Mouse (Mus musculus): Measurements from ENCODE around the gene Slc35d1. TPM values are rescaled to one million over a fixed set of nuclear protein-coding genes. Genes with fewer than 3 reads are reported as not detected.

The Slc35d1 gene
- 13.1 and 17.0 TPM in 2 replicates for total RNA-seq (2021)
- long read RNA-seq, experiment 1, full-length matches to known transcripts, result 3 of 5 reads
- long read RNA-seq, experiment 1, partial matches to known transcripts, result 0 of 5 reads
- long read RNA-seq, experiment 1, other reads (novel, unspliced or antisense), result 2 of 5 reads
- long read RNA-seq, experiment 2, full-length matches to known transcripts, result 6 of 11 reads
- long read RNA-seq, experiment 2, partial matches to known transcripts, result 2 of 11 reads
- long read RNA-seq, experiment 2, other reads (novel, unspliced or antisense), result 3 of 11 reads

DNA sequence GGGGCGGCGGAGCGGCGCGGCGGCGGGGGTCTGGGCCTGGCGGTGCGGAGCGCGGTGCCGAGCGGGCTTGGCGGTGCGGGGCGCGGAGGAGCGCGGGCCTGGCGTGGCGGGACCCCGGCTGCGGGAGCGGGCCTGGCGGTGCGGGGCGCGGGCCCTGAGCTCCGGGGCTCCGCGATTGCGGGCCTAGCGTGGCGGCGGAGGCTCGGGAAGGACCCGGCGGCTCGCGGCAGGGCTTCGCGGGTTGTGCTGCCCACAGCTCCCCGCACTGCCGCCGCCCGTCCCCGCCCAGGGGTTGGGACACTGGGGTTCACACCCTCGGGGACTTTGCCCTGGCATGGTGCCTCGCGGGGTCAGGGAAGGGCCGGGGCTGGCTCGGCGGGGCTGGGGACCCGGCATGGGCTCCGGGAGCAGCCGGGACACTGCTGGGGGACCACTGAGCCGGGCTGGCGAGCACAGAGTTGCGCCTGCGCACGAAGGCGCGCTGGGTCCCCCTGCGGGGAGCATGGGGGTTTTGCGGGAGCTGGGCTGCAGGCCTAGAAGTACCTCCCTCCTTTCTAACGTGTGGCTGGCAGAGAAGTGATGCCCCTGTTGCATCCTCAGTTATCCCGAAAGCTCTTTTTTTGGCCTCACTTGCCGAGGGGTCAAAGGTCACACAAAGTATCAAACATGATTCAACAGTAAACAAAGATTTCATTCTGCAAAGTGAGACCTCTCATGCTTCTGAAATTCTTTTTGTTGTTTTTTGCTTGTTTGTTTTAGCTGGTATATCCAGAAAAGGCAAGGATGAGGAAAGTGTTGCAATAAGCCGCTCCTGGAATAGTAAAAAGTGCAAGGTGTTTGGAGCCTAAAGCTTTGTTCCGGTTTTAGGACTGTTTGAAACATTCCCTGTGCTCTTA lies at the start of gene Slc35d1:
TSS of gene Slc35d1 (minus strand) at position 240 of the 896 bp plus-strand sequence.
- peak; percentile 88 for DNase-seq

DNA sequence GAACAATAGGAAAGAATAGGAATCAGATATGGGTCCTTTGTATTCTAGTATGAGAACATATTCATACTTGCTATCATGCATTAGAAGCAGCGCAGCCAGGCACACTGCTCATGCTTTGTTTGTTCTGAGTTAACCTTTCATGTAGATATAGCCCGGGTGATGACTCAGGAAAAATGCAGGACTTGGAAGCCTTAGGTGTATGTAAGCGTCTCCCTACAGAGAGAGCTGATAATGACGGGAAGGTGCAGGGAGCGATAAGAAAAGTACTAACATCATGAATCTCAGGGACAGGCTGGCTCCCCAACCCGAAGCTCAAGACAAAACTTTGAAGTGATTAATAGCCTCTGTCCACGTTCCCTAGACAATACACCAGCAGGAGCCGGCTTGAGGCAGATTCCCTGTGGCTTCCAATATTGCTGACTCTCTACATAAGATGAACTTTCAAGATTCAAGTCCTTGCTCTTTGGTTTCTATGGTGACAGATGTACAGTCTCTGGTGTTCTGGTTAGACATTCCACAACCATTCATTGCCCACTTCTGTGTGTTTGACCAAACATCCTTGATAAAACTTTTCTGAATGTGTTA lies 48.9 kb upstream of the Slc35d1 start:
- no peak for DNase-seq

DNA sequence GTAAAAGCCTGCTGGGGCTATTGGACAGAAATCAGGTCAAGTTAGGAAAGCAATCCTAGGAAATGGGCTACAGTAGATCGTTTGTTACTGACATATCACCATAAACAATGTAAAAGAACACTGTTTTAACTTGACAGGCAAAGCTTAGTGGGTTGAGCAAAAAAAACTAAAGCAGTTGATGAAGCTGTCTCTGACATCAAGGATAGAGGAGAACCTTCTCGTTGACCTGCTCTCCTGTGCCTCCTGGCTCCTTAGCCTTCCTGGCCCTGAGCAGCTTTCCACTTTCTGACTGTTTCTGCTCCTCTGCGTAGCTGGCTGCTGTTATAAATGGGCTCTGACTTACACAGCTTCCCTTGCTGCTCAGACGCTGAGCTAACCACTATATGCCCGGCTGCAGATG lies 48.4 kb upstream of the Slc35d1 start:
- no peak for DNase-seq

GRCm38 (mm10) chr4:103258817-103259216 lies 43.9 kb upstream of the Slc35d1 start:
- no peak for DNase-seq

DNA sequence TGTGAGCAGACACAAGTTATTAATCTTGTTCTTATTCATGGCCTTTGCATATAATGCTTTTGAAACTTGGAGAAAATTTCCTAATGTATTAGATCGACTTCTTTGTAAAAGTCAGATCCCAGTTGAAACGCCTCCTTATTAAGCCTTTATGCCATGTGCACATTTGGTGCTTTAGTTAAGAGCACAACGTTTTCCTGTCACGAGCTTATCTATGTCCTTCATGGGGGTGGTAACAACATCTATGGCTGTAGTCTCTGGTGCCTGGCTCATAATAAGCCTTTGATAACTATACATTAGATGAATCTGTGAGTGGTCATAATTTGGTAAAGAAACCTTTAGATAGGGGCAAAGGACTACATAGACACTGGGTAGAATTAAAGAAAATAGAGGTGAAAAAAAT lies 38.9 kb upstream of the Slc35d1 start:
- DNase-seq, result no peak

GRCm38 (mm10) chr4:103249436-103250085 lies 34.6 kb upstream of the Slc35d1 start:
- DNase-seq, result peak; percentile 22

- DNase-seq, result no peak
Measured at GRCm38 (mm10) chr4:103247813-103248212, 32.8 kb upstream of the Slc35d1 start.

DNA sequence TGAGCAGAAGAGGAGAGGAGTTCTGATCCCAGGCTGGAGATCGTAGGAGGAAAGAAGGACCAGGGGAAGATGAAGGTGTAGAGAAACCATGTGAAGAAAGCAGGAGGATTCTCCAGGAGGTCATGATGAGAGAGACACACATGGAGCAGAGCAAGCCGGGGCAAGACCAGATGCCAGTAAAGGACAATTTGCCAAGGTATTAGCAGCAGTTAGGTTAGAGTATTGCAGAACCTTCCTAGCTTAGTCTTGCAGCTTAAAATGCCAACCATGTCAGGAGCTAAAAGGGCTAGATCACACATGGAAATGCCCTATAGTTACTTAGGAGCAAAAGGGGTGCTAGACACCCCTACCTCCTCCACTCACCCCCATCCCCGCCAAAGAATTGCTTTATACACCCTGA lies 32.3 kb upstream of the Slc35d1 start:
- no peak for DNase-seq

GRCm38 (mm10) chr4:103232156-103232555 lies 17.2 kb upstream of the Slc35d1 start:
- no peak for DNase-seq

DNA sequence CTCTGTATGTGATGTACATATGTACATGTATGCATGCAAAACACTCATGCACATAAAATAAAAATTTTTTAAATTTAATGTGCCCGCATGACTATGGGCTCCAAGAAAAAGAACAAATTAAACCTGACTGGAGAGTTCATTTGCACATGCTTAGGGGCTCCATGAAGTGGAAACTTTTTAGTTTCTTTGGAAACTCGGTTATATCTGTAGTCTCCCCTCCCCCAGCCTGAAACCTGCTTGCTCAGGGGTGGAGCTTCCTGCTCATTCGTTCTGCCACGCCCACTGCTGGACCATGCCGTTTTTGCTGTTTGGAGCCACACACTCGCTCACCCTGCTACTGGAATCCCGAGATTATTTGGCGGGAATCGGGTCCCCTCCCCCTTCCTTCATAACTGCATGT lies 7.9 kb upstream of the Slc35d1 start:
- no peak for DNase-seq

- DNase-seq, result no peak
Measured at GRCm38 (mm10) chr4:103221789-103222188, 6.8 kb upstream of the Slc35d1 start.

- no peak for DNase-seq
Measured at GRCm38 (mm10) chr4:103219011-103219410, 4.0 kb upstream of the Slc35d1 start.

- DNase-seq, result no peak
Measured at GRCm38 (mm10) chr4:103216046-103216445, 1.1 kb upstream of the Slc35d1 start.

GRCm38 (mm10) chr4:103214498-103214924 lies 453 bp downstream of the Slc35d1 start:
- DNase-seq, result peak; percentile 82

DNA sequence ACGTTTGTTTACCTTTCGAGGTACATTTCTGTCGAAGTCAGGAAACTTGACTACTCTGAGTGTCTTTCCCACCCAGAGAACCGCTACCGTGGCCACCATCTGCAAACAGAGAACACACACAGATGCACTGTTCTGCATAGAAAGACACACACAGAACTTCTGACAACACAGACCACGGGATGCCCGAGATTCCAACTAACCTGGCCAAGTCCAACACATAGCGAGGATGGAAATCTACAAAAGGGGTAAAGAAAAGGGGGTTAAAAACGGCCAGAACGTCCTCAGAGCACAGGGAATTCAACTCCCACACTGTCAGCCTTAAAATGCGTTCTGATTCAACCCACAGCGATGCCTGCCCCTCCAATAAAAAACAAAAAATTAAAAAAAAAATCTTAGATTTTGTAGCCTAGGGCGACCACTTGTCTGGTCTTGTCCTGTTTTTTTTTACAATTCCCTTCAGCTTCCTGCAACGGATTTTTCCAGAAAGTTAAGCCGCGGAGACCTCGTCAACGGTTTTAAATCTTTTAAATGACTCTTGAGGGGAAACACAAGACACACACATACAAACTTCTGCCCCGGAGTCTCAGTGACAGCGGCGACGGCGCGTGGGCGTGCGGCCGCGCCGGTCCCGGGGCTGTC lies 986 bp downstream of the Slc35d1 start:
- DNase-seq, result peak; percentile 13

DNA sequence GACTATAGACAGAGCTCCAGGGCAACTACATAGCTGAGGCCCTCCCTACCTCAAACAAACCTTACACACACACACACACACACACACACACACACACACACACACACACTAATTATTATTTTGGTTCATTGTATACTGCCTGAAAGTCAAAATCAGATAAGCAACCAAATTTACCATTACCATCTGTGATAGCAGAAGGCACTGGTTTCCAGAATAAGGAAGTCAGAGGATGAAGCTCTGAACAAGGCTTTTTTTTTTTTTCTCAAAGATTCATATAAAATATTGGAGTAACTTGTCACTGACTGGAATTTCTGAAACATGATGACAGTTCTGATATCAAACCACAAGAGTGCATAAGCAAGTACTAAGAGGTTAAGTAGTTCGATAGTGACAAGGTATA lies 6.4 kb downstream of the Slc35d1 start:
- no peak for DNase-seq

DNA sequence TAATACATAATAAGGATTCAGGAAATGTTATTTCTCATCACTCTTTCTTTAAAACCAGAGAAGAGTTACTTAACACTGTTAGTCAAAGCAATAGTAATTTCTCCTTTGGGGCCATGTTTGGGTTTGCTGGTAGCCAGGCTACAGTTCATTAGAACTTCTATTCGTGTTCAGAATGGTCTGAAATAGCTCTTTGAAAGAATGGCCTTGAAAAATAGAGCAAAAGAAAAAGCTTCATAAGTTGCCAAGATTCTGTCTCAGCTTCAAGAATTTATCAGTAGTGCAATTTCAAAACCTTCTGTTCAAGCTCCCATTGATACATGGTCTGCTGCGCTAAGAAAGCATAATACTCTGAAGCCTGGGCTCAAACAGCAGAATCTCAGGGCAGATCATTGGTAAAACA lies 11.3 kb downstream of the Slc35d1 start:
- DNase-seq, result no peak

DNA sequence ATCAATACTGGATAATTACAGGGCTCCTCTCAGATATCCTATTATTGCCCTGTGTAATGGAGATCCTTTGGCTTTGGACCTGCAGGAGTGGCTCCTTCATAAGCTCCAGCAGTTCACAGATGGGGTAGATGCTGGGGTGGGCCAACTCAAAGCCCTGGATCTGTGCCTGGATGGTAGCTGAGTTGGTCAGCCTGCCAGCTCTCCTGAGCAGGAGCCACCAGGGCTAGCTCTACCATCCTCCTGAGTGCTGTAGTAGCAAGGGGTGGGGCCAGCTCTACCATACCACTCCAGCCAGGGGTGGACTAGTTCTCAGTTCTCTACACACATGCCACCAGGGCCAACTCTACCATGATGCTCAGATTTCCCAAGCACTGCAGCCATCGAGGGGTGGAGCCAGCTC lies 14.9 kb downstream of the Slc35d1 start:
- no peak for DNase-seq

DNA sequence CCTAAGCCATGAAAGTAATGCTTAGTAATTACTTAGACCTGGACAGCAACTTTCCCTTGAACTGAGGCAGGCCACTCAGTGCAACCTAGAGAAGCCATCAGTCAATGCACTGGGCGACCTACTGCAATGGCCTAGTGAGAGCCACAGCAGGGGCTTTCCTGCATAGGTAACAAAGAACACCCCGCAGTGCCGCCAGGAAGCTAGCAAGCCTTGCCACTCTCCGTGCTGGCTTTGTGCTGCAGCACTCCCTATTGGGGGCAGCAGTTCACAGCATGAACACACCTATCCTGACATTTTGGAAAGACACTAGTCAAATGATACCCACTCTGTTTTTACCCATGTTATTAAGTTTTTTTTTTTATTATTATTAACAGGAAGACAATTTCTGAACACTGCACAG lies 15.9 kb downstream of the Slc35d1 start:
- DNase-seq, result no peak

GRCm38 (mm10) chr4:103197401-103197800 lies 17.6 kb downstream of the Slc35d1 start:
- DNase-seq, result no peak

GRCm38 (mm10) chr4:103192421-103192820 lies 22.5 kb downstream of the Slc35d1 start:
- DNase-seq, result peak; percentile 23

Measured in adrenal gland, postnatal 14 days (tissue).